In the genomic region with DNA sequence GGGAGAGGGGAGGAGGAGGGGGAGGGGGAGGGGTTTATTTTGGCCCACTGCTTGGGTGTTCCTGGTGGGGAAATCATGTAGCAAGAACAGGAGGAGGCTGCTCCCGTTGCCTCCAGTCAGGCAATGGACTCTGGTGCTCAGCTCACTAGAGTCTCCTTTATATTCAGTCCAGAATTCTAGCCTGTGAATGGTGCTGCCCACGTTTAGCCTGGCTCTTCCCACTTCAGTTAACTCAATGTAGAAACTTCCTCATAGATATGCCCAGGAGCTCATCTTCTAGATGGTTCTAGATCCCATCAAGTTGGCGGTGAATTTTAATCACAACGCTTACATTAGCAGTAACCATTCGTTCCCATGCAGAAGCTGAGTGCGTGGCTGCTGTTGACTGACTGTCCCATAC, we compare ENCODE assay signal across 26 mouse cellular contexts.
DNase-seq lines count a peak whose midpoint lies in the region; ATAC-seq lines count a peak whose summit lies in the region.
"Had no signal": no experiment of that assay in that cellular context is flagged by ENCODE, and none has a peak within 500 bp of the region (broad histone marks: within the 10 kb centered on the region; RNA-seq: fewer than 3 reads in every experiment).

No protein-coding gene starts in this region.

- intact Hi-C loops in left cerebral cortex, postnatal 36 days (cut with DNase I), result no loop called here

- H3K4me2 ChIP-seq in hindbrain, embryonic 14.5 days (replicated peaks), result no peak overlapping the region
- no peak overlapping the region for H3K4me2 ChIP-seq in hindbrain, embryonic 11.5 days (replicated peaks; ENCODE audit: low read depth, low read length)
- no peak overlapping the region for H3K4me2 ChIP-seq in neural tube, embryonic 13.5 days
- H3K4me2 ChIP-seq in neural tube, embryonic 15.5 days, result no peak overlapping the region
- H3K4me2 ChIP-seq: forebrain, embryonic 15.5 days; heart, embryonic 13.5 days; hindbrain, embryonic 15.5 days had no signal

- H3K27ac ChIP-seq in heart, embryonic 10.5 days, result no peak overlapping the region
- H3K27ac ChIP-seq in hindbrain, embryonic 14.5 days, result peak overlapping the region; percentile 43
- no peak overlapping the region for H3K27ac ChIP-seq in hindbrain, embryonic 11.5 days (ENCODE audit: low read depth, low read length)
- H3K27ac ChIP-seq in neural tube, embryonic 13.5 days (replicated peaks), result peak overlapping the region; percentile 55
- H3K27ac ChIP-seq in neural tube, embryonic 15.5 days (replicated peaks), result 0 out of 2 replicates have a peak overlapping the region, but pooled peaks have one; percentile 35
- H3K27ac ChIP-seq: forebrain, embryonic 10.5 days; forebrain, embryonic 15.5 days; gastrocnemius, adult 2 months; heart, embryonic 13.5 days had no signal

- no peak overlapping the region for H3K4me3 ChIP-seq in heart, embryonic 10.5 days
- no peak overlapping the region for H3K4me3 ChIP-seq in hindbrain, embryonic 14.5 days (replicated peaks; ENCODE audit: low read length)
- no peak overlapping the region for H3K4me3 ChIP-seq in hindbrain, embryonic 11.5 days (ENCODE audit: low read depth, low read length)
- H3K4me3 ChIP-seq in neural tube, embryonic 13.5 days, result no peak overlapping the region
- no peak overlapping the region for H3K4me3 ChIP-seq in neural tube, embryonic 15.5 days (replicated peaks)
- H3K4me3 ChIP-seq: forebrain, embryonic 10.5 days; forebrain, embryonic 15.5 days; gastrocnemius, adult 2 months; heart, embryonic 13.5 days; hindbrain, embryonic 15.5 days had no signal

- peak; percentile 55 for DNase-seq in heart, adult 11 months
- no peak for DNase-seq in heart, embryonic 10.5 days (ENCODE audit: low spot score)
- DNase-seq in hindbrain, embryonic 14.5 days (ENCODE audit: low spot score), result no peak
- DNase-seq in hindbrain, embryonic 11.5 days (ENCODE audit: low spot score), result no peak
- DNase-seq in neural tube, embryonic 10.5 days (ENCODE audit: extremely low spot score, low spot score), result no peak
- DNase-seq in left cerebral cortex, postnatal 36 days (ENCODE audit: low spot score in 2 of 2), result no peak
- DNase-seq: adrenal gland, adult 8-10 months; adrenal gland, postnatal 25 days; cerebellum, adult 11-12 months; cerebellum, adult 8-10 months; cerebellum, postnatal 10 days; cerebellum, postnatal 36 days; gastrocnemius, adult 2 months; gastrocnemius, postnatal 14 days; heart, adult 18-20 months; heart, postnatal 14 days; heart, postnatal 4 days had no signal

- H3K36me3 ChIP-seq in heart, embryonic 10.5 days, result peaks cover 9% of the 10 kb centered on the region; the same call in 1 of the 2 replicates
- H3K36me3 ChIP-seq in hindbrain, embryonic 14.5 days (replicated peaks; ENCODE audit: control insufficient read depth, insufficient read depth), result peaks cover 8% of the 10 kb centered on the region
- H3K36me3 ChIP-seq in hindbrain, embryonic 11.5 days (ENCODE audit: control insufficient read depth, insufficient read depth, low read length), result no peaks in the 10 kb centered on the region
- H3K36me3 ChIP-seq in neural tube, embryonic 13.5 days, result peaks cover 13% of the 10 kb centered on the region
- peaks cover 6% of the 10 kb centered on the region; the same call in 1 of the 2 replicates for H3K36me3 ChIP-seq in neural tube, embryonic 15.5 days
- H3K36me3 ChIP-seq: hindbrain, embryonic 15.5 days had no signal

- ATAC-seq in hindbrain, embryonic 14.5 days (ENCODE audit: low FRiP score), result no peak
- ATAC-seq in hindbrain, embryonic 11.5 days (ENCODE audit: low FRiP score), result no peak
- no peak for ATAC-seq in neural tube, embryonic 13.5 days (ENCODE audit: low read depth)
- no peak for ATAC-seq in neural tube, embryonic 15.5 days (ENCODE audit: low FRiP score)
- ATAC-seq: CD4-positive, CD25-positive, alpha-beta regulatory T cell, adult 4 months; forebrain, embryonic 15.5 days; inflammation-experienced regulatory T-cells, adult 6 months; intestine, embryonic 16.5 days had no signal

- peaks cover 23% of the 10 kb centered on the region for H3K4me1 ChIP-seq in heart, embryonic 10.5 days
- H3K4me1 ChIP-seq in hindbrain, embryonic 14.5 days (replicated peaks; ENCODE audit: control insufficient read depth, insufficient read depth, low read length), result peaks cover 9% of the 10 kb centered on the region
- H3K4me1 ChIP-seq in hindbrain, embryonic 11.5 days (replicated peaks; ENCODE audit: control insufficient read depth, insufficient read depth, low read length), result no peaks in the 10 kb centered on the region
- peaks cover 40% of the 10 kb centered on the region for H3K4me1 ChIP-seq in neural tube, embryonic 13.5 days (replicated peaks)
- peaks cover 34% of the 10 kb centered on the region for H3K4me1 ChIP-seq in neural tube, embryonic 15.5 days
- H3K4me1 ChIP-seq: forebrain, embryonic 15.5 days had no signal

- 76% methylated on average over 6 of the region's 6 CpGs for WGBS in heart, embryonic 10.5 days
- 74% methylated on average over 6 of the region's 6 CpGs for WGBS in hindbrain, embryonic 14.5 days
- WGBS in hindbrain, embryonic 11.5 days, result 77% methylated on average over 6 of the region's 6 CpGs
- WGBS in neural tube, embryonic 13.5 days, result 77% methylated on average over 6 of the region's 6 CpGs
- WGBS in neural tube, embryonic 15.5 days, result 68% methylated on average over 6 of the region's 6 CpGs

- no peaks in the 10 kb centered on the region for H3K27me3 ChIP-seq in heart, embryonic 10.5 days (ENCODE audit: insufficient read depth, poor library complexity, severe bottlenecking)
- no peaks in the 10 kb centered on the region for H3K27me3 ChIP-seq in hindbrain, embryonic 14.5 days (ENCODE audit: control insufficient read depth, insufficient read depth, low read length)
- no peaks in the 10 kb centered on the region for H3K27me3 ChIP-seq in hindbrain, embryonic 11.5 days (ENCODE audit: control insufficient read depth, insufficient read depth, low read length)
- no peaks in the 10 kb centered on the region for H3K27me3 ChIP-seq in neural tube, embryonic 13.5 days
- no peaks in the 10 kb centered on the region for H3K27me3 ChIP-seq in neural tube, embryonic 15.5 days (replicated peaks)
- H3K27me3 ChIP-seq: forebrain, embryonic 15.5 days; heart, embryonic 13.5 days; hindbrain, embryonic 15.5 days had no signal

- no peaks in the 10 kb centered on the region for H3K9me3 ChIP-seq in heart, embryonic 10.5 days
- no peaks in the 10 kb centered on the region for H3K9me3 ChIP-seq in hindbrain, embryonic 14.5 days (ENCODE audit: control insufficient read depth, low read length)
- H3K9me3 ChIP-seq in hindbrain, embryonic 11.5 days (ENCODE audit: control insufficient read depth, low read length), result no peaks in the 10 kb centered on the region
- H3K9me3 ChIP-seq in neural tube, embryonic 13.5 days, result no peaks in the 10 kb centered on the region
- H3K9me3 ChIP-seq in neural tube, embryonic 15.5 days (replicated peaks), result no peaks in the 10 kb centered on the region
- H3K9me3 ChIP-seq: forebrain, embryonic 10.5 days; forebrain, embryonic 15.5 days; heart, embryonic 13.5 days; hindbrain, embryonic 15.5 days had no signal

- no peak overlapping the region for H3K9ac ChIP-seq in hindbrain, embryonic 14.5 days
- H3K9ac ChIP-seq in hindbrain, embryonic 11.5 days (ENCODE audit: low read depth, low read length), result no peak overlapping the region
- H3K9ac ChIP-seq in neural tube, embryonic 13.5 days, result no peak overlapping the region
- H3K9ac ChIP-seq in neural tube, embryonic 15.5 days (replicated peaks), result no peak overlapping the region
- H3K9ac ChIP-seq: forebrain, embryonic 15.5 days; heart, embryonic 13.5 days; hindbrain, embryonic 15.5 days had no signal

Comparison
In these comparisons a context has a peak if more than half of its experiments do, and no peak if none do; other contexts are left out.
1. H3K27ac ChIP-seq: peak in hindbrain, embryonic 14.5 days (single experiment), neural tube, embryonic 13.5 days (single experiment) and neural tube, embryonic 15.5 days (single experiment); none in heart, embryonic 10.5 days (single experiment) and hindbrain, embryonic 11.5 days (single experiment).